Mouse (Mus musculus): ENCODE results near the gene Wdr1.

Gene Wdr1

DNA sequence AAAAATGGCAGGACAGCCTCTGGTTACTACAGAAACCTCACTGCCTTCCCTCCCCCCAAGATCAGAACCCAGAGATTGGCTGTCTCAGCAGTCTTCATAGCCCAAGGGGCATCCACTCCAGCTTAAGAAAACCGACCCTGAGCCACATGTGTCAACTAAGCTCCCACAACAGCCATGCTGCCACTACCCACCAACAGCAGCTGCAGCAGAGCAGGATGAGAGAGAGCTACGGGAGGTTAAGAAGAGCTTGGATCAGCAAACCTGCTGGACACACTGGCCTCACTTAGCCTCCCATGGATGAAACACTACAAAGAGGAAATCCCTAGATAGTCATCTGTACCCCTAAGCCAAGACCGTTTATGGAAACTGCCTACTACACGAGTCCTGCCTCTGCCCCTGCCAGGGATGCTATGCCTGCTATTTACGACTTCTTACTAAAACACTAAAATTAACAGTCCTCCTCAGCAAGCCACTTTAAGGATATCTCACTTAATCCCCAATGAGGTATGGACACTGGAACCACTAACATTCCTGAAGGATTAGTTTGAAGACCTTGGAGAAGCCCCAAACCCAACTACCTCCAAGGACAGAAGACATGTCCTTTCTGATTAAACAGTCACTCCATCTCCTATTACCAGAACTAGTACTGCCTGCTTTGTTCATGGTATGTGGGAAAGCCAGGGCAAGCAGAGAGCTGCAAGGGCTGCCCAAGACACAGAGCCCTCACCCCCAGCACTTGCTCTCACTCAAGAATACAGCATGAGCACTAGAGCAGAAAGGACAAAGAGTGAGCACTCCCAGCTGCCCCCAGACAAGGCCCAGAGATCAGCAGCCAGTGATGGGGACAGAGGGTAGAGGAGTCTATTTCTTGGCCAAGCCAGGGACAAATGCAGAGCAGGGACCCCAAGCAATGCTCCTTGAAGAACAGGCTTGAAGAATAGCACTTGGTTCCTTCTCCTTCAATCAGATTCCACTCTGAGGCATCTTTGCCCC, 18.3 kb downstream of the Wdr1 start:
- DNase-seq, result no peak

- no peak for DNase-seq
Observed at GRCm38 (mm10) chr5:38543496-38544217, 19.4 kb downstream of the Wdr1 start.

DNA sequence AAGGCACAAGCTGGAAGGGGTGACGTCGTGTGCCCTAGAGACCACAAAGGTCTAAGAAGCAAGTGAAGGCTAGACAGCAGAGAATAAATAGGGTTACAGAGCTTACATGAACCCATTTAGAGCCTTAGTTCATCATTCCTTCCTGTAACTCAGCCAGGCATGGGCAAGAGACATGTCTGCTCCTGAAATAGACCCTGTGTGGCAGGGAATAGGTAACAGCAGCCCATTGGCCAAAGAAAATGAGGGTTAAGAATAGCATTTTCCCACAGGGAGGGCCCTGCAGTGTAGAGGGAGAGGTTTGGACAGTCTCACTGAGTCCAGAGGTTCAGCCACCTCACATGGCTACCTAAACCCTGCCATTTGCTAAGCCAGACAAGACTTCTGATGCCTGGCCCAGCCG, 21.3 kb downstream of the Wdr1 start:
- DNase-seq, result no peak

- no peak for DNase-seq
Observed at GRCm38 (mm10) chr5:38540898-38541297, 22.1 kb downstream of the Wdr1 start.

DNA sequence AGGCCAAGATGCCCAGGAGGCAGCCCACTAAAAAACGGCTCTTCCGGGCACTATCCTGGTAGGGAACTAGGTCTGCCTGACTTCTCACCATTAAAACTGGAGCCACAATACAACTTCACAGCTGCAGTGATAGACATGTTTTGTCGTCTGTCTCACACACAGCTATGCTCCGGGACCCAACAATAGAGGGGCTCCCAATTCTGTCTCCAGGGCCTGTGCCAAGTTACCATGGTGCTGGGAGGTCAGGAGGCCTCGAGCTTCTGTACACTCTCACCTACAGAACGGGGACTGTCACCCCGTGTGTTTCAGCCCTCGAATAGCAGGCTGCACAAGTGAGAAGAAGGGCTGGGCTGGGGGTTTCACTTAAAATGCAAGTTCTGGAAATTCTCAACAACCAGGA, 24.5 kb downstream of the Wdr1 start:
- no peak for DNase-seq

DNA sequence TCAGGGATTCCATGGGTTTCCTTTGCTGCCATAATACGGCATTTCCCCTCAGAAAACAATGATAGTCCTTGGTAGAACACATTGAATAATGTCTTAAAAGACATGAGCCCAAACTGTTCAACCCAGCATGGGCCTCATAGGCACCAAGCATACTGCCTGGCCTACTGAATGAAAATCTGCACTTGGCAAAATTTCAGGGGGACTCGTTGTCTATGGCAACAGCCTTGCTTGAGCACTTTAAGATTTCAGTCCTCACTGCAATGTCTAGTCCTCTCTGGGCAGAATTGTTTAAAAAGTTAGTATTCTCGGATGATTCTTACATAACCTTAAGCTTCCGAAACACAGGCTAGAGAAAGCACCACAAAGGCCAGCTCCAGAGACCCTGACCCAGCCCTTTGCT, 25.2 kb downstream of the Wdr1 start:
- DNase-seq, result no peak

DNA sequence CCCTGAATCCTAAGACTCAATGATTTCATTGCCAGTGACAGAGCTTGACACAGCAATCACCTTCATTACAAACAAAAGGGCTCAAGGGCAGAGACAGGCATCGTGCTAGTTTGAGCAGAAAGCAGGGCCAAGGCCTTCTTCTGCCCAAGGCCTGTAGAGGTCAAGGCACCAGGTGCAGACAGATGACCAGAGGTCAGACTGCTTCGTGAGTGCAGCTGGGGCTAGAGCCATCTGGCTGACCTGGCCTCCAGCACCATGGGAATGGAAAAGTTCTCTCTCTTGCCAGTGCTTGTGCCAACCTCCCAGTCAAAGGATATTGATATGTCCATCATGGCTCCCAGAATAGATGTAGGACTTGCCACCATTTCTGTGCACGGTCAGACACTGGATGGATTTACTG, 26.2 kb downstream of the Wdr1 start:
- DNase-seq, result no peak

GRCm38 (mm10) chr5:38532084-38532483, 30.9 kb downstream of the Wdr1 start:
- DNase-seq, result no peak

- no peak for DNase-seq
Observed at GRCm38 (mm10) chr5:38529724-38530428, 33.1 kb downstream of the Wdr1 start.

GRCm38 (mm10) chr5:38522977-38523376, 40.0 kb downstream of the Wdr1 start:
- DNase-seq, result no peak

- DNase-seq, result no peak
Observed at GRCm38 (mm10) chr5:38520838-38521237, 42.2 kb downstream of the Wdr1 start.

DNA sequence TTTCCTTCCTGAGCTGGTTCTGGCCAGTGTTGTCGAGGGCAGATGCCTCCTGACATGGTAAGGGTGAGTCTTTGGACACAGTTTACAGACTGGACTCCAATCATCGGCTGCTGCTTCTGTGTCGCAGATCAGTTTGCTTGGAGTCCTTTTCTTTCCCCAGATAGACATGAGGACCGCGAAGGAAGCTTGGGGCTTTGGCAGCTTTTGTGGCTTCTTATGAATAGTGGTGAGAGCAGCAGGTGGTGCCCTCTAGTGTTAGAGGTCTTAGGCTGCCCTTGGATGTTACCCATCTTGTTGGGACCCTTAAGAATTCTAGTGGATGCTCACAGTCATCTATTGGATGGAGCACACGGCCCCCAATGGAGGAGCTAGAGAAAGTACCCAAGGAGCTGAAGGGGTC, 46.8 kb downstream of the Wdr1 start:
- peak in 1 of 2 experiments; percentile 18 for DNase-seq

GRCm38 (mm10) chr5:38512991-38513390, 50.0 kb downstream of the Wdr1 start:
- DNase-seq, result no peak

- DNase-seq, result no peak
Observed at GRCm38 (mm10) chr5:38509568-38509967, 53.5 kb downstream of the Wdr1 start.

GRCm38 (mm10) chr5:38505435-38505765, 57.6 kb downstream of the Wdr1 start:
- no peak for DNase-seq

GRCm38 (mm10) chr5:38504747-38505434, 58.1 kb downstream of the Wdr1 start:
- no peak for DNase-seq

DNA sequence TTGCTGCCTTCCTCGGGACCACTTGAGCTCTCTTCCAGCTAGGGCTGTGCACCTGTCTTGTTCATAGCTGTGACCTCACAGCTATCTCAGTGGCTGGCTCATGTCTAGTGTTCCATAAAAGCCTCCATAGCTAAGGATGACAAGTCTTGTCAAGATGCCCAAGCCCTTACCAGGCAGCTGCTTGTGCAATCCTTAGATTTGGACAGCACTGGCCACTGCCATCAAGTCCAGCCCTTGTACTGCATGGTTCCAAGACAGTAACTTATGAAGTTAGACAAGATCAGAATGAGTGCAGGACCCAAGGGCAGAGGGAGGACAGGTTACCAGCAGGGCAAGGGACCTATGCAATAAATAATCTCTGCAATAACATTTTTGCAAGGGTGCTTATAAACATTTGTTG, 58.9 kb downstream of the Wdr1 start:
- DNase-seq, result no peak

GRCm38 (mm10) chr5:38502992-38503391, 60.0 kb downstream of the Wdr1 start, which contains the start of gene Slc2a9:
Slc2a9 (minus strand) TSS chr5:38503143.
- no peak for DNase-seq

GRCm38 (mm10) chr5:38500043-38500442, 63.0 kb downstream of the Wdr1 start:
- DNase-seq, result no peak

- no peak for DNase-seq
Observed at GRCm38 (mm10) chr5:38499316-38499811, 63.7 kb downstream of the Wdr1 start.

DNA sequence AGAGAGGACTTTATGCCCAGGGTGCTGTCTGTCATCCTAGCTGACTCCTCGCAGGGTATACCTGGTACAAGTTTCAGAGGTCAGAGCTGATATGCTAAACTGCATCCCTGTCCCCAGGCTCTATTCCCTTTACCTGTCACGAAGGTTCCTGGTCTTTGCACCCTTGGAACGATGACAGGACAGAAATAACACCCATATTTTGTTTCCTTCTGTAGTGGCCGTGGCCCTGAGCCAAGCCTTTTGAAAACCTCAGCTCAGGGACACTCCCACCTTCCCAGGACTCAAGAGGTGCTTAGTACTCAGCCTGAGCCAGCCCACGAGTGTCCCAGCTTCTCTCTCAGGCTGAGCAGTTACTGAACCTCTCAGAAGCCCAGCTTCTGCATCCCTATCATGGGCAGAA, 64.5 kb downstream of the Wdr1 start:
- DNase-seq, result no peak

DNA sequence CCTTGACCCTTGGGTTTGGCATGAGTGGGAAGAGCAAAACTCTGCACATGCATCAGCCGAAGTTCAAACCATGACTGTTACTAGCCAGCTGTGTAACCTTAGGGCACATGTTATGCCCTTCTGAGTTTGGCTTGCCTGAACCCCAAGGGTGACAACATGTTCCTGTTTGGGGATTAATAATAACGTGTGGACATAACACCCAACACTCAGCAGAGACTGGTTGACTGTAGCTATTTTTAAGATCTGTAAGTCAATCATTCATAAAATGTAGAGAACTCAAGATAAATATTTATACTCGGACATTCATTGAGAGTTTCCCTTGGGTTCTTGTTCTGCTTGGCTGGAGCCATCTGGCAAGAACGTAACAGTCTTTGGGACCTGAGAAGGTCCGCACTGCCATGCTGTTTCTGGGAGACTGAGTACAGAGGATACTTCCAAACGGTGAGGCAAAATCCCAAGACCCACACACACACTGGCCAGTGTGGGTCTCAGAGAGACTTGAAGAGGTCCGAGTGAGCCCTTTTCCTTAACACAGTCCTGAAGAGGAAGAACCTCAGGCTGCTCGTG, 66.4 kb downstream of the Wdr1 start:
- DNase-seq, result no peak
